Mouse (Mus musculus): Measurements from ENCODE around the gene Bcas3. TPM values are rescaled to one million over a fixed set of nuclear protein-coding genes. Genes with fewer than 3 reads are reported as not detected.

Bcas3 gene
- total RNA-seq, 1 experiment from 2014 or later = 19.2 TPM

DNA sequence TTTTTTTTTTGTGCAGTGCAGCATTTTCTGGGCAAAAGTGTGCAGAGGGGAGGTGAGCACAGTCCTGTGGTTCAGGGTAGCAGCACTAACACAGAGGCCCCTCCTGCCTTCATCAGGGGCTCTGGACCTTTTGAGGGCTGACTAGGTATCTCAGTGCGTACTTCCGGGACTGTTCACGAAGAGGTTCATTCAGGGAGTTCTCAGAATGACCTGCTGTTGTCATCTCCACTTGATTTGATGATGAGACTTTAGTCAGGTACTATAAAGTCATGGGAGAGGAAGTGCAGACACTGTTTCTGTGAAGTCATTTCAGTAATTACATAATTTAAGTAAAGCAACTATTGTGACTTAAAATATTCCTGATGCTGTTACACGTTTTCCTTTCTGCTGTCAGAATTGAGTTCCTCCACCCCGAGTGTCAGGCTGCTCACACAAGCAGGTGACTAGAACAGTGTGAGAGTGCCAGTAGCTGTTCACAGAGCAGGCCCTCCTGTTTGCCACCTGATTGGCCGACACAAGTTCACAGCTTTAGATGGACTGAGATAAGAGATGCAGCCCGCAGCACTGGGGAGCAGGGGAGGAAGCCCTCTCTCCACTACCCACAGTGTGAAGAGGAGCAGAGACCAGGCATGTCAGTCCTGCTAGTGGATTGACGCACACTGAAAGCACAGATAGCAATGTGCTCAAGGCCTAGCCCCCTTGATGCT lies 100.8 kb downstream of the Bcas3 start:
- ATAC-seq (replicated peaks; ENCODE audit: insufficient number of reproducible peaks, low FRiP score, low TSS enrichment, poor library complexity, severe bottlenecking) = 0 out of 2 replicates have a peak, but pooled peaks have one; percentile 27

DNA sequence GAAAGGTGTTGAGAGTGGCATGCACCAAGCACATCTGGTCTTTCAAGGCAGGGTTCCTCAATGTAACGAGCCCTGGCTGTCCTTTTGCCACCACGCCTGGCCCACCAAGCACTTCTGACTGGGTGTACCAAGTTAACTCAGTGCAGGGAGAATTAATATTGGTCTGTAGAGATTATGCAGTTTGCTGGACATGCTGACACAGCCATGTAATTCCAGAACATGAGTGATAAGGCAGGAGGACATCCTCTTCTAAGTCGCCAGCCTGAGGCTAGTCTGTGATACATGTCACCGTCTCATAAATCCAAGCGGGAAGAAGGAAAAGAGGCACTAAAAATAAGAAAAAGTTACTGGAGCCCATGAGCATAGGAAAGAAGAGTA lies 101.3 kb downstream of the Bcas3 start:
- no peak for ATAC-seq (replicated peaks; ENCODE audit: insufficient number of reproducible peaks, low FRiP score, low TSS enrichment, poor library complexity, severe bottlenecking)

DNA sequence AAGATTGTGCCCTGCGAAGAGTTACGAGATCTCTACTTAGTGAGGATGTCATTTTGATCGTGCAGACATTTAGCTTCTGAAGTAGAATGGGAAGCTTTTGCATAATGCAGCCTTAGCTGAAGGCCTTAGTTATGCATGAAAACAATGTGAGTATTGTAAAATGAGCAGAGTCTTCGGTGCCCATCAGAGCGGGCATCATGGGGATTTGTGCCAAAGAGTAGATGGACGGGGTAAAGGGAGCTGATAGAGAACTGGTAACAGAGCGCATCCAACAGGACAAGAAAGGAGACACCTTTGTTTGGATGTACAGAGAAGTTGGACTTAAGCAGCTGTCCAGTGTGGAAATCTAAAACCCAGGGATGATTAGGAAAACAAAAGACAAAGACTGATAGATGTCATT lies 108.6 kb downstream of the Bcas3 start:
- no peak for ATAC-seq (replicated peaks; ENCODE audit: insufficient number of reproducible peaks, low FRiP score, low TSS enrichment, poor library complexity, severe bottlenecking)

DNA sequence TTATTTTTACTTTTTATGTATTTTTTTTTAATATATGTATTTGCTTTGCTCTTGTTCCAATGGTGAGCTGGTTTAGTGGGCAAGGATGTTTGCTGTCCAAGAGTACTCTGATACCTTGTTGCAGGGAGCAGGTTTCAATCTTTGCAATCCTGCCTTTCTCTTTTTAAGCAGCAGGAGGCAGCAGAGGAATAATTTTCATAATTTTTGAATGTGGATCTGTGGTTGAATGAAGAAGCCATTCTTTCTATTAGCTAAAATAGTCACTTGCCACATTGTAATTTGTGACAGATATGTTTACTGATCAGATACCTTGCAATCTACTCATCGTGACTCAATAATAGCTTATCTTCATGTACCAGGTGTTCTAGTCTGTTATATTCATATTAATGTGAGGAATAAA lies 116.6 kb downstream of the Bcas3 start:
- no peak for ATAC-seq (replicated peaks; ENCODE audit: insufficient number of reproducible peaks, low FRiP score, low TSS enrichment, poor library complexity, severe bottlenecking)

- no peak for ATAC-seq (replicated peaks; ENCODE audit: insufficient number of reproducible peaks, low FRiP score, low TSS enrichment, poor library complexity, severe bottlenecking)
Measured at GRCm38 (mm10) chr11:85470508-85470907, 117.5 kb downstream of the Bcas3 start.

DNA sequence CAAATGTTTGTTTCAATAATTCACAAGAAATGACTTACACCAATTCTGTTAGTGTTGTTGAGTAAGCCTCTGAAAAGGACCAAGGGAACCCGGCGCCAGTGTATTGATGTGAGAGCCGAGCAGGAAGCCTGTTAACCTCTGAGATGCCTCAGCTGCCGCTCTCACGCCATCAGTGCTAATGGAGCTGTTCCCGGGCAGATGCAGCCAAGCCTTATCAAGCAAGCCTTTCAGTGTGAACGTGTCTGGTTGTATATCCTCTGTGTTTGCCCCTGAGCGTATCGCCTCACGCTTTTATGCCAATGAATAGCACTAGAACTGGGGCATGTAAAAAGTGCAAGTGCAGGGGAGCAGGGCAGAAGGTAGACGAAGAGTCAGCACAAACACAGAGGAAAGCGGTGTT lies 121.4 kb downstream of the Bcas3 start:
- ATAC-seq (replicated peaks; ENCODE audit: insufficient number of reproducible peaks, low FRiP score, low TSS enrichment, poor library complexity, severe bottlenecking) = no peak

- no peak for ATAC-seq (replicated peaks; ENCODE audit: insufficient number of reproducible peaks, low FRiP score, low TSS enrichment, poor library complexity, severe bottlenecking)
Measured at GRCm38 (mm10) chr11:85482737-85483467, 129.9 kb downstream of the Bcas3 start.

DNA sequence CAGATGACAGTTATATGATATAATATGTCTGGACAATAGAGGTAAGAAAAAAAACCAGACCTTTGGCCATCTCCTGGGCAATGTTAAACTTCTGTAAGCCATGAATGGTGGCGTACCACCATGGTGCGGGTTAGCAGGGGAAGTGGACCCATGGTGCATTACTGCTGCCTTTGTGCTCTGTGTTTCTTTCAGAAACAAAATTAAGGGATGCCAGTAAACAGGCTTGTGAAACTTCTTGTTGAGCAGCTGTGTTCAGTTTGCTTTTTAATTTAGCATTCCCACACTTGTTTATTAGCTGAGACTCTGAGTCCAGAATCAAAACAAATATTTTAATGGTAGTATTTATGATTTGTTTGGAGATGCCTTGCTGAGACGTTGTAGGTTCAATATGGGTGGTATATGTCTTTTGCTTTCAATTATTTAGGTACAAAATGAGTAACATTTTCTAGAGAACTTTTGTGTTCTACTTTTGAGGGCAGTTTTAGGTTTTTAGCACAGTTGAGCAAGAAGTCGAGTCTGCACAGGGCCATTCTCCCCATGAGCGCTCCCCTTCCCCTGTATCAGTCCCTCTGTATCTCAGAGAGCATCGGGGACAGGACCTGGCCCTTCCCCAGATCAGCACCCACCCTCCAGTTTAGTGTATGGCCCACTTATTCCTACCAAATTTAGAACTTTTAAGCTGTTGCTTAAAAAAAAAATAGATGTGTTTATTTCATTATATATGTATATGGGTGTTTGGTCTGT lies 132.4 kb downstream of the Bcas3 start:
- ATAC-seq (replicated peaks; ENCODE audit: insufficient number of reproducible peaks, low FRiP score, low TSS enrichment, poor library complexity, severe bottlenecking) = no peak

DNA sequence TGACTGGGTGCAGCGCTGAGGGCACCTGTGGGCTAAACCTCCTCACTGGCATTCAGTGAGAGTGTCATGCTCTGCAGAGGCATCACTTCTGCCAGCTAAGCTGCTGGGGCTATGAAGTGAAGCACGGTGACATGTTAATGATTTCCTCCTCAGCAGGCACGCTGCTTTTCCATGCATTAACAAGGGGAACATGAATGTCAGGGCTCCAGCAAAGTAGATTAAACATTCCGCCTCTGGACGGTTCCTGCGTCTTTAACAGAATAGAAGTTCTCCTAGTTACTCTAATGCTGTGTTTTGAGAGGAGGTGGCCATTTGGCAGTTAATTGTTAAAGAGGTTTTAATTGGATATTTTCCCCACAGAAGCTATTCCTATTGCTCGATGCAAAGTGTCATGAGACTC lies 134.5 kb downstream of the Bcas3 start:
- ATAC-seq (replicated peaks; ENCODE audit: insufficient number of reproducible peaks, low FRiP score, low TSS enrichment, poor library complexity, severe bottlenecking) = no peak

DNA sequence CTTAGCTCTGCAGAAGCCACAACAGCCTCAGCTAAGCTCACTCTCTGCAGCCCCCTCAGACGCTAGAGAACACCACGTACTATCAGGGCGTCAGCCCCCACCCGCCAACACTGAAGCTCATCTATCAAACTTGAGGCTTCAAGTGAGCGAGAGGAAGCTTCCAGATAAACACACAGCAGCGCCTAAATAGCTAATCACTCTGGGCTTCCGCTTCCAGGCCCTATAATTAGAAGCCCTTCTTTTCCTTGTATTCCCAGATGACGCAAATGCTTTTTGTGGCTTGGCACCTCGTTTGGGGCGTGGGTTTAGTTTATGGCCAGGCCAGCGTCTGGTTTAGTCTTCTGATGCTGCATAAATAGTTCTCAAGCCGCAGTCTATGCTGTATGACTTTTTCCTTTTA lies 139.3 kb downstream of the Bcas3 start:
- ATAC-seq (replicated peaks; ENCODE audit: insufficient number of reproducible peaks, low FRiP score, low TSS enrichment, poor library complexity, severe bottlenecking) = no peak

DNA sequence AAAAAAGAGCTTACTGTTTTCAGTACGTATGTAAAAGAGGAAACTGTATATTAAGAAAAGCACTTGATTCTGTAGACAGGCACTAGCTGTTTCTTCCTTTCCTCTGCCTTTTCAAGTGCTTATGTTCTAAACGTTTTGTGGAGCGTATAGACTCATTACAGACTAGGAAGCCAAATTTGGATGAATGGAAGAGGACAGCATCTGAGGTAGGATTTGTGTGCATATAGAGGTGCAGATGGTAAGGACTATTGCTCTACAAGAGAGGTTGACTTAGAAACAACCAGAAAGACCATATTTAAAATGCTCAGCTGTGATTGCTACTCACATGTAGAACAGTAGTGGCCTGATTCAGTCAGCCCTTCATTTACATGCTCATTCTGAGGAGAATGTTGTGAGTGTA lies 139.7 kb downstream of the Bcas3 start:
- ATAC-seq (replicated peaks; ENCODE audit: insufficient number of reproducible peaks, low FRiP score, low TSS enrichment, poor library complexity, severe bottlenecking) = no peak

GRCm38 (mm10) chr11:85499561-85499960 lies 146.6 kb downstream of the Bcas3 start:
- ATAC-seq (replicated peaks; ENCODE audit: insufficient number of reproducible peaks, low FRiP score, low TSS enrichment, poor library complexity, severe bottlenecking) = no peak

DNA sequence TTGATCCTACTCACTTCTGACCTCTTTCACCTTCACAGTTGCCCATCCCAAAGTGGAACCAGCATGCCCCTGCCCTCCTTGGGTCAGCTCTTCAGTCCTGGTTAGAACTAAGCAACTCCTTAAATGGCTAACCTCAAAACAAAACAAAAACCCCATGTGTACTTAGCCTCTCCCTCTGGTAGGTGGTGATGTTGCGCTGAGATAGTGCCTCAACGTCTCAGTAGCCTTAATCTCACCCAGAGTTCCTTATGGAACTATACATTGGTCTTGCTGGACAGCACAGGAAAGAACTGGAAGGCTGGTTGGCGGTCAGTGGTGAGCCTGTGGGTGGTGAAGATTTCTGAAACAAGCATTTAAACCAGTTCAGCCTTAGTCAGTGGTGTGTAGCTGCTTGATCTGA lies 149.1 kb downstream of the Bcas3 start:
- no peak for ATAC-seq (replicated peaks; ENCODE audit: insufficient number of reproducible peaks, low FRiP score, low TSS enrichment, poor library complexity, severe bottlenecking)

DNA sequence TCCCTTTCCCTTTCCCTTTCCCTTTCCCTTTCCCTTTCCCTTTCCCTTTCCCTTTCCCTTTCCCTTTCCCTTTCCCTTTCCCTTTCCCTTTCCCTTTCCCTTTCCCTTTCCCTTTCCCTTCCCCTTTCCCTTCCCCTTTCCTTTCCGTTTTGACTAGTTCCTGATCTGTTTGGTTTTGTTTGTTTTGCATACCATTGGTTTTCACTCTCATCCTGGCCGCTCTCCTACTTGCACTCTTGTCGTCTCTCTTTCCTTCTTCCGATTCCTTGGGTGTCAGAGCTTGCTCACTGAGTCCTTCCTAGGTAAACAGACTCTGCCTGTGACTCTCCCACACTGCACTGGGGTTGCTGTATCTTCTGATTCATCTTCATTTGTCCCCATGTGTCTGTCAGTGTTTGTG lies 151.8 kb downstream of the Bcas3 start:
- 0 out of 2 replicates have a peak, but pooled peaks have one; percentile 56 for ATAC-seq (replicated peaks; ENCODE audit: insufficient number of reproducible peaks, low FRiP score, low TSS enrichment, poor library complexity, severe bottlenecking)

GRCm38 (mm10) chr11:85505811-85506210 lies 152.8 kb downstream of the Bcas3 start:
- ATAC-seq (replicated peaks; ENCODE audit: insufficient number of reproducible peaks, low FRiP score, low TSS enrichment, poor library complexity, severe bottlenecking) = no peak

- ATAC-seq (replicated peaks; ENCODE audit: insufficient number of reproducible peaks, low FRiP score, low TSS enrichment, poor library complexity, severe bottlenecking) = no peak
Measured at GRCm38 (mm10) chr11:85509334-85509733, 156.4 kb downstream of the Bcas3 start.

- ATAC-seq (replicated peaks; ENCODE audit: insufficient number of reproducible peaks, low FRiP score, low TSS enrichment, poor library complexity, severe bottlenecking) = no peak
Measured at GRCm38 (mm10) chr11:85511270-85511904, 158.4 kb downstream of the Bcas3 start.

GRCm38 (mm10) chr11:85516724-85517123 lies 163.8 kb downstream of the Bcas3 start:
- ATAC-seq (replicated peaks; ENCODE audit: insufficient number of reproducible peaks, low FRiP score, low TSS enrichment, poor library complexity, severe bottlenecking) = no peak

Measured in monocyte, adult 5-6 weeks (primary cell).